Mouse (Mus musculus): Measurements from ENCODE around the gene Mrto4.

Mrto4 gene

GRCm38 (mm10) chr4:139338145-139338544 lies 14.2 kb downstream of the Mrto4 start:
- DNase-seq, result no peak

- DNase-seq, result peak; percentile 86
These were observed 15.4 kb downstream of the Mrto4 start for GRCm38 (mm10) chr4:139336822-139337483.

- no peak for DNase-seq
These were observed 16.9 kb downstream of the Mrto4 start for GRCm38 (mm10) chr4:139335507-139335906.

- DNase-seq, result peak; percentile 40
These were observed 17.6 kb downstream of the Mrto4 start for GRCm38 (mm10) chr4:139334631-139335295.

GRCm38 (mm10) chr4:139330605-139331004 lies 21.8 kb downstream of the Mrto4 start:
- DNase-seq, result peak; percentile 88

- DNase-seq, result no peak
These were observed 32.6 kb downstream of the Mrto4 start for GRCm38 (mm10) chr4:139319740-139320139.

GRCm38 (mm10) chr4:139318449-139318848 lies 33.9 kb downstream of the Mrto4 start:
- no peak for DNase-seq

- peak; percentile 40 for DNase-seq
These were observed 39.7 kb downstream of the Mrto4 start for GRCm38 (mm10) chr4:139312632-139313031.

GRCm38 (mm10) chr4:139311707-139312106 lies 40.7 kb downstream of the Mrto4 start:
- DNase-seq, result no peak

- DNase-seq, result peak; percentile 64
These were observed 41.3 kb downstream of the Mrto4 start for GRCm38 (mm10) chr4:139310899-139311701.

- DNase-seq, result peak; percentile 99
These were observed 42.0 kb downstream of the Mrto4 start, which contains the start of the genes Pqlc2 and Akr7a5 for GRCm38 (mm10) chr4:139310171-139310898. Gene Pqlc2 (minus strand): TSS chr4:139310708. Gene Akr7a5 (plus strand): TSS chr4:139310744.

- DNase-seq, result no peak
These were observed 42.7 kb downstream of the Mrto4 start for GRCm38 (mm10) chr4:139309651-139310050.

GRCm38 (mm10) chr4:139307916-139308315 lies 44.5 kb downstream of the Mrto4 start:
- DNase-seq, result peak; percentile 60

GRCm38 (mm10) chr4:139305521-139305920 lies 46.9 kb downstream of the Mrto4 start:
- no peak for DNase-seq

GRCm38 (mm10) chr4:139302241-139302640 lies 50.1 kb downstream of the Mrto4 start:
- DNase-seq, result no peak

- no peak for DNase-seq
These were observed 50.6 kb downstream of the Mrto4 start for GRCm38 (mm10) chr4:139301780-139302179.

- DNase-seq, result no peak
These were observed 53.6 kb downstream of the Mrto4 start for GRCm38 (mm10) chr4:139298671-139299366.

- peak; percentile 66 for DNase-seq
These were observed 54.8 kb downstream of the Mrto4 start for GRCm38 (mm10) chr4:139297566-139297965.

Data from kidney, postnatal 14 days (tissue).